Mouse (Mus musculus): ENCODE data around the gene Pspn. TPM values are rescaled to one million over a fixed set of nuclear protein-coding genes. Genes with fewer than 3 reads are reported as not detected.
A peak's percentile ranks its signal among the peaks of the same experiment; 100 is the strongest.

Gene Pspn
- 0.70 TPM in 2 replicates for polyA plus RNA-seq (2014; fragmentation: Nextera tagmentation; extraction: Ambion mirVana)

DNA sequence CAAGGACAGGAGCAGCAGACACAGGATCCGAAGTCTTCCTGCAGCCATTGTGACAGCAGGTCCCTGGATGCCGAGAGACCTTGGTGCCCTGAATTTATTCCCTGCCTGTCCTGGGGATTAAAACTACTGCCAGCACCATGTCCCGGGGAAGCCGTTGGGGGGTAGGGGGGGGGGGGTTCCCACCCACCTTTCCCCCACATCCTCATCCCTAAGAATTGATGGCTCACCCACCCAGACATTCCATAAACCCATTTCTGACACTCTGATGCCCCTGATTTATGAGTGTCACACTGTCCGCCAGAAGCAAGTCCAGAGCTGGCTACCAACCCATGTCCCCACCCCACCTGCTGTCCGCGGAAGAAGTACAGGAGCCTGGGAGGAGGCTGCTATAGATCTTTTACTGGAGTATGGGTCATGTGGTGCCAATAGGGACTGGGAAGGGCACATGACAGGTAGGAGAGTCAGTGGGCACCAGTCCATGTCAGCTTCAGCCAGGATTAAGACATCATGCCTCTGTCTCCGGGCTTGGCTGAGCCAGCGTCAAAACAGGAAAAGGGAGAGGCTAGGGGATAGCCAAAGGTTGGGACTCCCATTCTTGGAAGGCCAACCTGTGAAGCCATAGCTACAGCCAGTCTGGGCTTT is at the start of gene Pspn:
TSS of gene Pspn (minus strand) at position 51 of the 642 bp plus-strand sequence.
- Histone ChIP-seq H3K4me1 (ENCODE audit: control insufficient read depth, insufficient read depth, low read length) (peaks cover 5% of the 10 kb centered on the region), H3K27ac (ENCODE audit: low read depth, low read length) (no peak within 1 kb of the TSS), H3K4me2 (ENCODE audit: low read length) (no peak within 1 kb of the TSS), H3K9ac (ENCODE audit: low read length) (no peak within 1 kb of the TSS), H3K27me3 (replicated peaks; ENCODE audit: control insufficient read depth, insufficient read depth, low read length) (no peaks in the 10 kb centered on the region), H3K4me3 (ENCODE audit: low read depth, low read length) (no peak within 1 kb of the TSS), H3K36me3 (ENCODE audit: control insufficient read depth, insufficient read depth, low read length) (peaks cover 58% of the 10 kb centered on the region), H3K9me3 (replicated peaks; ENCODE audit: control insufficient read depth, low read length) (no peaks in the 10 kb centered on the region)
- 90% methylated on average over 9 of the region's 9 CpGs for WGBS
- no peak for ATAC-seq
- no peak for DNase-seq (ENCODE audit: low spot score)

- Histone ChIP-seq H3K4me3 (ENCODE audit: low read depth, low read length) (no peak overlapping the region), H3K4me1 (ENCODE audit: control insufficient read depth, insufficient read depth, low read length) (no peaks in the 10 kb centered on the region), H3K27me3 (replicated peaks; ENCODE audit: control insufficient read depth, insufficient read depth, low read length) (no peaks in the 10 kb centered on the region), H3K36me3 (ENCODE audit: control insufficient read depth, insufficient read depth, low read length) (peaks cover 47% of the 10 kb centered on the region), H3K4me2 (ENCODE audit: low read length) (no peak overlapping the region), H3K27ac (ENCODE audit: low read depth, low read length) (no peak overlapping the region), H3K9ac (ENCODE audit: low read length) (no peak overlapping the region), H3K9me3 (replicated peaks; ENCODE audit: control insufficient read depth, low read length) (no peaks in the 10 kb centered on the region)
- 94% methylated on average over 3 of the region's 3 CpGs for WGBS
- ATAC-seq (peak; percentile 16; the same call in 1 of the 2 replicates), DNase-seq (ENCODE audit: low spot score) (no peak)
These were observed 49.0 kb upstream of the Pspn start for GRCm38 (mm10) chr17:57048816-57049215.

DNA sequence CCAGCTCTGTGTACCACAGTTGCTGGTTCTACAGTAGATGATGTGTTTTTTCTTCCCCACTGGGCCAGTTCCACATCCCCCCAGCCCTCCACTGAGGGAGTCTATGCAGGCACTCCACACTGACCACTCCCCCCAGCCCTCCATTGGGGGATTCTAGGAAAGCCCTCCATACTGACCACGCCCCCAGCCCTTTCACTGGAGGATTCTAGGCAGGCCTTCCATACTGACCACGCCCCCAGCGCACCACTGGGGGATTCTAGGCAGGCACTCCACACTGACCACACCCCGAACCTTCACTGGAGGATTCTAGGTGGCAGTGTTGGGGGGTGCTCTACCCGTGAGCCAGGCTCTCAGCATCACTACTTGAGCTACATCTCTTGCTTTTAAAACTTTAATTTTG is 47.6 kb upstream of the Pspn start:
- no peaks in the 10 kb centered on the region for H3K4me1 ChIP-seq (ENCODE audit: control insufficient read depth, insufficient read depth, low read length)
- DNase-seq (ENCODE audit: low spot score) (no peak), ATAC-seq (no peak)
- no peak overlapping the region for H3K9ac ChIP-seq (ENCODE audit: low read length)
- no peak overlapping the region for H3K4me2 ChIP-seq (ENCODE audit: low read length)
- 42% methylated on average over 5 of the region's 5 CpGs for WGBS
- H3K27me3 ChIP-seq (replicated peaks; ENCODE audit: control insufficient read depth, insufficient read depth, low read length) = no peaks in the 10 kb centered on the region
- H3K36me3 ChIP-seq (ENCODE audit: control insufficient read depth, insufficient read depth, low read length) = peaks cover 33% of the 10 kb centered on the region
- H3K27ac ChIP-seq (ENCODE audit: low read depth, low read length) = no peak overlapping the region
- no peaks in the 10 kb centered on the region for H3K9me3 ChIP-seq (replicated peaks; ENCODE audit: control insufficient read depth, low read length)
- H3K4me3 ChIP-seq (ENCODE audit: low read depth, low read length) = no peak overlapping the region

DNA sequence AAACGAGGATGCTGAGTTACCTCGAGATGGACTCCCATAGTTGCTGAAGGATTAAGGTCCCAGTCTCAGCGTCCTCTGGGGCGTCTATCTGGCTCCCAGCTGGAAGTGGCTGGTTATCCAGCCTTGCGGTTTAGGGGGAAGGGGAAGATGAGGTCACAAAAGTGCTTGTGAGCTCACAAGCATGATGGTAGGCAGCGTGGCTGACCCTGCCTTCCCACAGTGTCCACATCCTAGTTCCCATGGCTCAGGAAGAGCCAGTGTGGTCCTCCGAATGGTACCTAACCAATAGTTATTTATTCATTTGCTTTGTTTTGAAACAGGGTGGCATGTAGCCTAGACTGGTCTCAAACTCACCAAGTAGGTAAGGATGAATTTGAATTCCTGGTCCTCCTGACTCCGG is 41.7 kb upstream of the Pspn start, which contains the start of gene Slc25a41:
TSS of gene Slc25a41 (minus strand) at position 101 of the 400 bp plus-strand sequence.
- Histone ChIP-seq H3K36me3 (ENCODE audit: control insufficient read depth, insufficient read depth, low read length) (peaks cover 9% of the 10 kb centered on the region), H3K9me3 (replicated peaks; ENCODE audit: control insufficient read depth, low read length) (no peaks in the 10 kb centered on the region), H3K4me1 (ENCODE audit: control insufficient read depth, insufficient read depth, low read length) (no peaks in the 10 kb centered on the region), H3K4me2 (ENCODE audit: low read length) (no peak within 1 kb of the TSS), H3K4me3 (ENCODE audit: low read depth, low read length) (no peak within 1 kb of the TSS), H3K27ac (ENCODE audit: low read depth, low read length) (no peak within 1 kb of the TSS), H3K9ac (ENCODE audit: low read length) (no peak within 1 kb of the TSS), H3K27me3 (replicated peaks; ENCODE audit: control insufficient read depth, insufficient read depth, low read length) (no peaks in the 10 kb centered on the region)
- WGBS = 74% methylated on average over 8 of the region's 8 CpGs
- DNase-seq (ENCODE audit: low spot score) (no peak), ATAC-seq (no peak)

DNA sequence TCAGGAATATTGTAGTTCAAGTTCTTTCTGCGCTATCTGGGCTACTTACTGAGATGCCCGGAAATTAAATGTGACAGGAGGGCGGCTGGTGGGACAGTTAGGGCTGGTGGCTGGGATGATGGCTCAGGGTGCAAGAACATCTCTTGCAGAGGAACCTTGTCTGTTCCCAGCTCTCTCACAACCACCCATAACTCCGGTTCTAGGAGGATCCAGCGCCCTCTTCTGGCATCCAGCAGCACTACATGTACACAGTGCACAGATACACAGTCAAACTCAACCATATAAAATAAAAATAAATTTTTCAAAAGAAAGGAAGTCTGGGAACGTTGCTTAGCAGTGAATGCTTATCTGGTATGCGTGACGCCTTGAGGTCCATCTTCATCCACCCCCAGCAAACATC is 39.2 kb upstream of the Pspn start:
- H3K4me3 ChIP-seq (ENCODE audit: low read depth, low read length) = no peak overlapping the region
- no peaks in the 10 kb centered on the region for H3K4me1 ChIP-seq (ENCODE audit: control insufficient read depth, insufficient read depth, low read length)
- ATAC-seq (no peak), DNase-seq (ENCODE audit: low spot score) (no peak)
- no peak overlapping the region for H3K27ac ChIP-seq (ENCODE audit: low read depth, low read length)
- no peaks in the 10 kb centered on the region for H3K36me3 ChIP-seq (ENCODE audit: control insufficient read depth, insufficient read depth, low read length)
- no peak overlapping the region for H3K4me2 ChIP-seq (ENCODE audit: low read length)
- H3K9me3 ChIP-seq (replicated peaks; ENCODE audit: control insufficient read depth, low read length) = no peaks in the 10 kb centered on the region
- H3K9ac ChIP-seq (ENCODE audit: low read length) = no peak overlapping the region
- WGBS = 43% methylated on average over 8 of the region's 8 CpGs
- H3K27me3 ChIP-seq (replicated peaks; ENCODE audit: control insufficient read depth, insufficient read depth, low read length) = no peaks in the 10 kb centered on the region

DNA sequence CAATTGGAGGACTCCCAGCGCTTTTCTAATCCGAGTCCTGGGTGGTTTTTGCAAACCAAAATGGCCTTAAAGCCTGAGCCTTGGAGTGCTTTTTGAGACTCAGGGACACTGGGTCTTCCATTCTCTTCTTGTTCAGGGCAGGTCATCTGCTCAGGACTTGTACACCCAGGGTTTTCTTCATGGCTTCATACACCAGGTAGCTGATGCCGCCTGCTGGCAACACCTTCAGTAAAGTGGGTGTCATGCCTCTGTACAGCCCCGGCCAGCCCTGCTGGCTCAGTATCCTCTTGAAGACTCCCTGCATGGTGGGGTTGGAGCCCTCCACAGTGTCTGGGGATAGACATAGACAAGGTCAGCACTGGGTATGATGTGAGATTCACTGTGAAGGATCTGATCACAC is 33.0 kb upstream of the Pspn start:
- peaks cover 8% of the 10 kb centered on the region for H3K36me3 ChIP-seq (ENCODE audit: control insufficient read depth, insufficient read depth, low read length)
- no peak for ATAC-seq
- H3K27me3 ChIP-seq (replicated peaks; ENCODE audit: control insufficient read depth, insufficient read depth, low read length) = no peaks in the 10 kb centered on the region
- no peak overlapping the region for H3K27ac ChIP-seq (ENCODE audit: low read depth, low read length)
- H3K9ac ChIP-seq (ENCODE audit: low read length) = no peak overlapping the region
- 85% methylated on average over 4 of the region's 4 CpGs for WGBS
- H3K9me3 ChIP-seq (replicated peaks; ENCODE audit: control insufficient read depth, low read length) = no peaks in the 10 kb centered on the region
- H3K4me3 ChIP-seq (ENCODE audit: low read depth, low read length) = peak overlapping the region; percentile 37; the same call in 1 of the 2 replicates
- H3K4me1 ChIP-seq (ENCODE audit: control insufficient read depth, insufficient read depth, low read length) = peaks cover 10% of the 10 kb centered on the region
- H3K4me2 ChIP-seq (ENCODE audit: low read length) = no peak overlapping the region
- DNase-seq (ENCODE audit: low spot score) = no peak

- Histone ChIP-seq H3K27ac (ENCODE audit: low read depth, low read length) (peak overlapping the region; percentile 78), H3K9me3 (replicated peaks; ENCODE audit: control insufficient read depth, low read length) (no peaks in the 10 kb centered on the region), H3K36me3 (ENCODE audit: control insufficient read depth, insufficient read depth, low read length) (peaks cover 18% of the 10 kb centered on the region), H3K4me3 (ENCODE audit: low read depth, low read length) (peak overlapping the region; percentile 37), H3K4me2 (ENCODE audit: low read length) (peak overlapping the region; percentile 61), H3K27me3 (replicated peaks; ENCODE audit: control insufficient read depth, insufficient read depth, low read length) (no peaks in the 10 kb centered on the region), H3K9ac (ENCODE audit: low read length) (peak overlapping the region; percentile 55), H3K4me1 (ENCODE audit: control insufficient read depth, insufficient read depth, low read length) (peaks cover 10% of the 10 kb centered on the region)
- DNase-seq (ENCODE audit: low spot score) = peak; percentile 100
- WGBS = under 1% methylated on average over 38 of the region's 38 CpGs
- peak; percentile 98 for ATAC-seq
These were observed 32.0 kb upstream of the Pspn start for GRCm38 (mm10) chr17:57031661-57032420.

- Histone ChIP-seq H3K4me3 (ENCODE audit: low read depth, low read length) (peak within 1 kb of the TSS; percentile 98), H3K27me3 (replicated peaks; ENCODE audit: control insufficient read depth, insufficient read depth, low read length) (no peaks in the 10 kb centered on the region), H3K27ac (ENCODE audit: low read depth, low read length) (peak within 1 kb of the TSS; percentile 95), H3K36me3 (ENCODE audit: control insufficient read depth, insufficient read depth, low read length) (peaks cover 26% of the 10 kb centered on the region), H3K9ac (ENCODE audit: low read length) (peak within 1 kb of the TSS; percentile 99), H3K4me2 (ENCODE audit: low read length) (peak within 1 kb of the TSS; percentile 63), H3K9me3 (replicated peaks; ENCODE audit: control insufficient read depth, low read length) (no peaks in the 10 kb centered on the region), H3K4me1 (ENCODE audit: control insufficient read depth, insufficient read depth, low read length) (peaks cover 10% of the 10 kb centered on the region)
- 1% methylated on average over 56 of the region's 99 CpGs for WGBS
- DNase-seq (ENCODE audit: low spot score) (peak; percentile 39), ATAC-seq (no peak)
These were observed 31.3 kb upstream of the Pspn start, which contains the start of gene Khsrp for GRCm38 (mm10) chr17:57030931-57031660. Gene Khsrp, minus strand, starts transcription at chr17:57031522.

Data from forebrain, embryonic 14.5 days (tissue).